Mouse (Mus musculus): ENCODE measurements around the gene Zg16.
A peak's percentile ranks its signal among the peaks of the same experiment; 100 is the strongest.
"Not testable (repeated sequence)": the region's sequence is repeated elsewhere in the genome, so short reads cannot be mapped to it uniquely, and the experiment has no call there.

Gene Zg16

GRCm38 (mm10) chr7:127104560-127105332 is 17.6 kb upstream of the Zg16 start:
- DNase-seq (ENCODE audit: low spot score in 2 of 2): peak; percentile 64 to 69

- no peak for DNase-seq (ENCODE audit: low spot score in 2 of 2)
Observed at GRCm38 (mm10) chr7:127103960-127104359, 16.8 kb upstream of the Zg16 start.

GRCm38 (mm10) chr7:127102148-127102547 is 15.0 kb upstream of the Zg16 start:
- DNase-seq (ENCODE audit: low spot score in 2 of 2): no peak

GRCm38 (mm10) chr7:127101451-127102016 is 14.4 kb upstream of the Zg16 start:
- DNase-seq (ENCODE audit: low spot score in 2 of 2): no peak

- no peak for DNase-seq (ENCODE audit: low spot score in 2 of 2)
Observed at GRCm38 (mm10) chr7:127099528-127099927, 12.4 kb upstream of the Zg16 start.

- no peak for DNase-seq (ENCODE audit: low spot score in 2 of 2)
Observed at GRCm38 (mm10) chr7:127098950-127099349, 11.8 kb upstream of the Zg16 start.

- DNase-seq (ENCODE audit: low spot score in 2 of 2): no peak
Observed at GRCm38 (mm10) chr7:127098521-127098920, 11.4 kb upstream of the Zg16 start.

- no peak for DNase-seq (ENCODE audit: low spot score in 2 of 2)
Observed at GRCm38 (mm10) chr7:127096456-127096855, 9.3 kb upstream of the Zg16 start.

GRCm38 (mm10) chr7:127093914-127094313 is 6.8 kb upstream of the Zg16 start:
- no peak for DNase-seq (ENCODE audit: low spot score in 2 of 2)

- peak in 1 of 2 experiments; percentile 43 for DNase-seq (ENCODE audit: low spot score in 2 of 2)
Observed at GRCm38 (mm10) chr7:127091114-127091896, 4.2 kb upstream of the Zg16 start, which contains the start of gene AI467606. Gene AI467606 (plus strand): TSS chr7:127091359.

- no peak for DNase-seq (ENCODE audit: low spot score in 2 of 2)
Observed at GRCm38 (mm10) chr7:127090154-127091113, 3.3 kb upstream of the Zg16 start.

GRCm38 (mm10) chr7:127088901-127089845 is 2.0 kb upstream of the Zg16 start:
- DNase-seq (ENCODE audit: low spot score in 2 of 2): no peak

GRCm38 (mm10) chr7:127088083-127088482 is 955 bp upstream of the Zg16 start:
- DNase-seq (ENCODE audit: low spot score in 2 of 2): no peak

GRCm38 (mm10) chr7:127085751-127086150 is 1.4 kb downstream of the Zg16 start:
- not testable (repeated sequence) for DNase-seq (ENCODE audit: low spot score in 2 of 2)

GRCm38 (mm10) chr7:127084794-127085193 is 2.3 kb downstream of the Zg16 start:
- no peak for DNase-seq (ENCODE audit: low spot score in 2 of 2)

- no peak for DNase-seq (ENCODE audit: low spot score in 2 of 2)
Observed at GRCm38 (mm10) chr7:127083689-127084088, 3.4 kb downstream of the Zg16 start.

GRCm38 (mm10) chr7:127082995-127083394 is 4.1 kb downstream of the Zg16 start:
- DNase-seq (ENCODE audit: low spot score in 2 of 2): no peak

- DNase-seq (ENCODE audit: low spot score in 2 of 2): no peak
Observed at GRCm38 (mm10) chr7:127082271-127082670, 4.9 kb downstream of the Zg16 start.

GRCm38 (mm10) chr7:127080045-127080444 is 7.1 kb downstream of the Zg16 start:
- no peak for DNase-seq (ENCODE audit: low spot score in 2 of 2)

GRCm38 (mm10) chr7:127077692-127078091 is 9.4 kb downstream of the Zg16 start:
- DNase-seq (ENCODE audit: low spot score in 2 of 2): no peak
